Mouse (Mus musculus) neutrophil, adult 5-6 weeks (primary cell): Measurements from ENCODE around the gene Hs1bp3. TPM values are rescaled to one million over a fixed set of nuclear protein-coding genes. Genes with fewer than 3 reads are reported as not detected.

Source experiments
- ATAC-seq: fragments of 151-379, 151-347 bp; 2 replicates; pipeline ENCODE4 v1.8.0; 2017; ENCODE audit warnings: mild to moderate bottlenecking, moderate TSS enrichment; ENCODE audit not compliant: insufficient number of reproducible peaks, poor library complexity, low FRiP score, severe bottlenecking; ENCODE audit errors: extremely low read depth
- total RNA-seq: library from RNA; stranded (forward); fragments of 200-1000 nt; gene quantifications from 2 replicates; pipeline ENCODE4 v1.2.3, GENCODE M21; 2017

Gene Hs1bp3
- total RNA-seq, 1 experiment from 2014 or later: 5.5 TPM

DNA sequence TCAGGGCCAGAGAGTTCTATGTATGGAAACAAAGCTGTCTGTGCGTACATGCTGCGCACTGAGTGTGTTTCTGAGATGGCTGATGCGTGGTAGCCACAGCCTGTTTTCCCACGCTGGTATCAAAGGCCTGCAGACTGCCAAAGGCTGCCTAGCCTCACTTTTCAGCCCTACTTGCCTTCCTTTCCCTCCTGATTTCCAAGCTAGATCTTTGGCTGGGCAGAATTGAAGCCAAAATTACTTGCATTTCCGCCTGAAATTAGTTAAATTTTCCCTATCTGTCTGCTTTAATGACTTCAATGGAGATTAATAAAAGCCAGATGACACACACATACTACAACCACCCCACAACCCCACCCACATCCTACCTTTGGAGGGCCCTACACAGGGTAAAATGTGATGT, 12.7 kb upstream of the Hs1bp3 start:
- no peak for ATAC-seq

DNA sequence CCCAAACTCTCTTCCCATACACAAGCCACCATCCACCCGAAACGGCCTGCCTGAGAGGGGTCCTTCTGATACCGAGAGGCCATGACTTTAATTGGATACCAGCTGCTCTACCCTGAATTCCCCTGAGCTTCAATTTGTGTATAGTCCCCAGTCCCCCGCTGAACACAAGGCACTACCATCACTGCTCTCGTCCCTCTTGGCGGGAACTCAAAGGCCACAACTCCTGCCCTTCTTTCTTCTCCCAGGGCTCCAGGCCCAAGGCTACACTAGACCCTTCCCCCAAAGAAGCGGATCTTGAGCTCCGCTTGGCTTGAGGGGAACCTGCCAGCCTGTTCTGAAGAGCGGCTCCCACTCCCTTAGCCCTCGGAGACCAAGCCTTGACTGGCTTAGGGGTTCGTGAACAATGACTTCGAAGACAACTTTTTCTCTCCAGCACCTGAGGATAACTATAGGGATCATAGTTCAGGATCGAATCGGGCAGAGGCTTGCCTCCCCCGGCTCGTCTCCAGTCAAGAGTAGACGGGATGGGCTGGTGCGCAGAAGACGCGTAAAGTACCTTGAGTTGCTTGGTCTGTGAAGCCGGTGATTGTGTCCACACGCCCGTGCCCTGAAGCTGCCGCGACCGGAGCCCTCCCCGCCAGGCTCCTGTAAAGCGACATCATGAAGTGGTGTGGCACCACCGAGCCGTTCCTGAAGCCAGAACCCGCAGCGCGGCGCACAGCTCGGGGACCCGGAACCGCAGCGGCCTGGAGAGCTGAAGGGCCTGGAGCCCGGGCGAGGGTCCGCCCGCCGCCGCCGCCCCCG, 12.0 kb upstream of the Hs1bp3 start:
- no peak for ATAC-seq

DNA sequence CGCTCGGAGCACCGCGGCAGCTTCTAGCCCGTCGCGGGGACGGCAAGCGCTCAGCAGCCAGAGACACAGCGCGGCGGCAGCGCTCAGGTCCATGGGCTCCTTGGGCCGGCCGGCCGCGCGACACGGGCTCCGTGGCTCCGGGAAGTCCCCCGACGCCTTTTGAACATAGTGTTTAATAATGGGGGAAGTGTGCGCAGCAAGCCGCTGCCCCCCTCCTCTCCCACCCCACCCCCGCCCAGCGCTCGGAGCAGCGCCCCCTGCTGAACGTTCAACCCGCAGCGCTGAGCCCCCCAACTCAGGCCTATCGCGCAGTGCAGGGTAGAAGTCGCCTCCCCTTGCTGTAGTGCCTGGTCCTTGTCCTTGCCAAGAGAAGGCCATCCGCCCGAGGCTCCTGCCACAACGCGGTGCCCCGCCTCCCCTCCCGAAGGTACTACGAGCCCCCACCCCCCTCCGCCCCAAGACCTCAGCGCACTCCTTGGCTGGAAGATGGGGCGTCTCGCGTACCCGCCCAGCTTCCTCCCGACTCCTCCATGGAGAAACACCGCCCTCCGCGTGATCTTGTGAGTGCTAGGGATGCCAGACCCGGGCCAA, 11.3 kb upstream of the Hs1bp3 start, which contains the start of gene Gdf7:
TSS of gene Gdf7 (minus strand) at position 114 of the 591 bp plus-strand sequence.
- no peak for ATAC-seq

DNA sequence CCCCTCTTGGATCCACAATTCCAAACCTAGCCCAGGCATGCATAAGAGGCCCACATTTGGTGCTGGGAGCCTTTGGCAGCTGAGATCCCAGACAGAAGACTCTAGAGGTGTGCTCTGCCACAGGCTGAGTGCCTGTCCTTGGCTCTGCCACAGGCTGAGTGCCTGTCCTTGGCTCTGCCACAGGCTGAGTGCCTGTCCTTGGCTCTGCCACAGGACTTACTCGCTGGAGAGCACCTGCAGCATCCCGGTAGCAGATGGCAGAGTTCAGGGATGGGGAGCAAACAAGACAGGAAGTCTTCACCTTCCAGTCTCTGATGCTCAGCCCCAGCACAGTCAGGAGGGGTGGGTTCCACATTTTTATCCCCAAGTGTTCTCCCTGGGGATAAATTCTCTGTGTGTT, 8.0 kb upstream of the Hs1bp3 start:
- ATAC-seq: no peak

DNA sequence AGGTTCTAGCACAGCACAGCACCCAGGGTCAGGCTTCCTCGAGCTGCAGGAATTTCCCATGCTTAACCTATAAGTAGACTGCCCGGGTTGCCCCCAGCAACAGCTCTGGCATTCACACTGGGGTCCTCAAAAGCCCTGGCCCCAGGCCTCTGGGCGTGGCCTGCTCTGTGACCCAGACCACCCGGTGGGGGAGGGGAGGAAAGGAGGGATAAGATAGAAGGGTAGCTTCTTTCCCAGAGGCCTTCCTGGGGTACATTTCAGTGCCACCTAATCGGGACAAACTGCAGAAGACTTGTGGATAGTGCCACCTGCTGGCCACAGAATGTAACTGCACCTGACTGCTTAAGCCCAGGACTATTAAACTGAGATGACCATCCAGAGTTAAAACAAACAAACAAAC, 6.8 kb upstream of the Hs1bp3 start:
- peak; percentile 40; the same call in 1 of the 2 replicates for ATAC-seq

DNA sequence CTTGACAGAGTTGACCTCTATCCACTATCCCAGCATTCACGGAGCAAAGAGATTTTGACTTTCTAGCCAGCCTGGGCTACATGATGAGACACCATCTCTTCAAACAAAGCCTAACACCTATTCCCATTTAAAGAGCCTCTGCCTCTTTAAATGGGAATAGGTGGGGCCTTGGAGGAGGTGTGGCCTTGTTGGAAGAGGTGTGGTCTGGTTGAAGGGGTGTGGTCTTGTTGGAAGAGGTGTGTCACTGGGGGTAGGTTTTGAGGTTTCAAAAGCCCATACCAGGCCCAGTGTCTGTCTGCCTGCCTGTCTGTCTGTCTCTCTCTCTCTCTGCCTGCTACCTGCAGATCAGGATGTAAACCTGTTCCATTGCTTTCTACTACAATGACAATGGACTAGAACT, 6.3 kb upstream of the Hs1bp3 start:
- no peak for ATAC-seq

DNA sequence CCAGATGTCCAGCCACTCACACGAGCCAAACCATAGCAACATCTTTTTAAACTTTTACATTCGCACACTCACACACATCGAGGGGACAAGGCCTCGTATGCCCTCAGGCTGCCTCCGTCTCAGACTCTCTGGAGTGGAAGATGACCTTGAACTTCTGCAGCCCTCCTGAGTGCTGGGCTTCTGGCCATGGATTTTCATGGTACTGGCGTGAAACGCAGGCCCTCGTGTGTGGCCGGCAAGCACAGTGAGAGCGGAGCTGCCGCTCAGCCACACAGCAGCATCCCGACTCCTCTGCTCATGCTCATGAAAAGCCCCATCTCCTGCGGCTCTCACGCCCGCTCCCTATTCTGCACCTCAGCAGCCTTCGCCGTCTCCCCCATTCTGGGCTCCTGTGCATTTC, 2.2 kb upstream of the Hs1bp3 start:
- no peak for ATAC-seq

DNA sequence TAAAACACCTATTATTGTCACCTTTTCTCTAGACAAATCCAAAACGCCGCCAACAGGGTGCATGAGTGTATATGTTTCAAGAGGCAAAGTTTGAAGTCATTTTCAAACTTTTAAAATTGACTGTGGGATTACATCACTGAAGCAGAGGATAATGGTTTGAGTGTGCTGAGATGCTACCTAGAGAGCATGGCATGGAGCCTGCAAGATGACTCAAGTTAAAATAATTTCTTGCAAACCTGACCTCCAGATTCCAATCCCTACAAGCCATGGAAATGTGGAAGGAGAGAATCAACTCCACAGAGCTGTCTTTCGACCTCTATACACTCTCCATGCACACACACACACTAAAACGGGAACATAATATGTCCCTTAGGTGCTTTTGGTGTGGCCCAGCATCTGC, 966 bp upstream of the Hs1bp3 start:
- no peak for ATAC-seq

DNA sequence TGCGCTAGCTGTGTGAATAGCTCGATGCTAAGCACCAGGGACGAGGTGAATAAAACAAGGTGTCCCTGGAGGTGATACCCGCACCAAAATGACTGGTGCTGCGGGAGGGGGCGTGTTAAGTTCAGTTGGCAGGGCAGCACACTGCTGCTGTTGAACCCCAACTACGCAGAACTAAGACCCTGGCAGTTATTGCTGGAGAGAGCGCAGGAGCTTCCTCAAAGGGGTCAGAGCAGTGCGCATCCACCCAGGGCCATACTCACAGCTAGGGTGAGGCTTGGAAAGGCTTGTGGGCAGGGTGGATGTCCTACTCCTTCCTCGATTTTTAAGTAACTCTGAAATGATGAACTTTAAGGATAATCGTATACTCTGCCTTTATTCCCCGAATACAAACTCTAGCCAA, 541 bp downstream of the Hs1bp3 start:
- no peak for ATAC-seq

DNA sequence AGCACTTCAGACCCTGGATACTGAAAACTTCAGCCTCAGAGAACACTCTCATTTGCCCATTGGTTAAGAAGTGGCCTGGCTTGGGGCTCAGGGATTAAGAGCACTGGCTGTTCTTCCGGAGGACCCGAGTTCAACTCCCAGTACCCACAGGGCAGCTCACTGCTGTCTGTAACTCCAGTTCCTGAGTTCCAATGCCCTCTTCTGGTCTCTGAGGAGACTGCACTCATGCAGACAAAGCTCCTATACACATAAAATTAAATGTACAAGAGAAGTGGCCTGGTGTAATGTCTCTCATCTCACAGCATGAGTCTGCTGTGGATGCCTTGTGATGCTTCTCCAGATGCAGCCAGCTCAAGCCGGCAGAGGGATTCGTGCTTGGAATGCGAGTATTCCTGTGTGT, 3.3 kb downstream of the Hs1bp3 start:
- ATAC-seq: no peak

DNA sequence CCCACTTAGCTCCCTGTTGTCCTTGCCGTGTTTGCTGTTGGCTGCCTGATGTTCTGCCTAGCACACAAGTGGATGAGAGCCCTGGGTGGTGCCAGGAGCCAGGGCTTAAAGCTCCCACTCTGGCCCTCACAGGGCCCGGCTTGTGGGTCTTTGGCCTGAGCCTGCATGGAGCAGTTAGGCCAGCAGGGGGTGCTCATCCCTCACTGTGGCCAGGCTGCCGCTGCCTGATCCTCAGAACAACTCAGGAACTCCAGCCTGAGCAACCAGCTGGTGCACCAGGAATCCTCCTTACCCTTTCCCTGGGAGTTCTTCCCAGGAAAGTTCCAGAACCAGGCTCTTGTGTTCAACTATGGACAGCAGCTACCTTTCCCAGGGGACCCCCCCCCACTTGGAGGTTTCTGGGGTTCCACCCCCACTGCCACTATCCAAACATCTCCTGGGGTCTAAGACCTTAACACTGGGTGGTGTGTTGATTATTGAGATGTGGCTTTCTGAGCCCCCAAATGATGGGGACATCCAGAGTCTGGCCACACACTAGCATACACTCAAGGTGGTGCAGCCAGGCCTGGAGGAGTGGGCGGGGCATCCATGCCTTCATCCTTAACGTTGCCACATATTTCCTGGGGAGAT, 7.0 kb downstream of the Hs1bp3 start:
- ATAC-seq: peak; percentile 73

DNA sequence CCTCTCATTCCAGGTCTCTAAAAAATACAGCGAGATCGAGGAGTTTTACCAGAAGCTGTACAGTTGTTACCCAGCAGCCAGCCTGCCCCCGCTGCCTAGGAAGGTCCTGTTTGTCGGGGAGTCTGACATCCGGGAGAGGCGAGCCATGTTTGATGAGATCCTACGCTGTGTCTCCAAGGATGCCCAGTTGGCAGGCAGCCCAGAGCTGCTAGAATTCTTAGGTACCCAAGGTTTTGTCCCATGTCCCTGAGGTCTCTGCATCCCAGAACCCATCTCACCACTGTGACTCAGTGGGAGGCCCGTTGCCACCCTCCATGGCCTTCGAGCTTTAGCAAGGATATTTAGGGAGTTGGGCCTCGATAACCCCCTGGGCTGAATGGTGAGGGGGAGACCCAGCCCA, 8.3 kb downstream of the Hs1bp3 start:
- no peak for ATAC-seq

DNA sequence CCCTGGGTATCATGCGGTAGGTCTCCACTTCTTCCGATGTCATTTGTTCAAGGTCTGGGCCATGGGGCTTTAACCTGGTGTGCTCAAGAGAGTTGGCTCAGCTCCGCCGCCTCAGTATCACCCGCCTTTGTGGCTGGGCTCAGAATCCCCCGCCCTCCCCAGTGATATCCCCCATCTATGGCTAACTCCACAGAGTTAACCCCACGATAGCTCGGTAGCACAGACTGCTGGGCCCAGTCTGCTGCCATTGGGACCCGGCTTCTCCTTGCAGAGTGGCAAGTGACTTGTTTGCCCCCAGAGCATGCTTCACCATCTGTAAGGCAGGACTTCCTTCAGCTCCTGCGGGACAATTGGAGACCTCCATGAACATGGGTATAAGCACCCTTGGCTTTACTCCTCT, 10.9 kb downstream of the Hs1bp3 start:
- ATAC-seq: no peak

DNA sequence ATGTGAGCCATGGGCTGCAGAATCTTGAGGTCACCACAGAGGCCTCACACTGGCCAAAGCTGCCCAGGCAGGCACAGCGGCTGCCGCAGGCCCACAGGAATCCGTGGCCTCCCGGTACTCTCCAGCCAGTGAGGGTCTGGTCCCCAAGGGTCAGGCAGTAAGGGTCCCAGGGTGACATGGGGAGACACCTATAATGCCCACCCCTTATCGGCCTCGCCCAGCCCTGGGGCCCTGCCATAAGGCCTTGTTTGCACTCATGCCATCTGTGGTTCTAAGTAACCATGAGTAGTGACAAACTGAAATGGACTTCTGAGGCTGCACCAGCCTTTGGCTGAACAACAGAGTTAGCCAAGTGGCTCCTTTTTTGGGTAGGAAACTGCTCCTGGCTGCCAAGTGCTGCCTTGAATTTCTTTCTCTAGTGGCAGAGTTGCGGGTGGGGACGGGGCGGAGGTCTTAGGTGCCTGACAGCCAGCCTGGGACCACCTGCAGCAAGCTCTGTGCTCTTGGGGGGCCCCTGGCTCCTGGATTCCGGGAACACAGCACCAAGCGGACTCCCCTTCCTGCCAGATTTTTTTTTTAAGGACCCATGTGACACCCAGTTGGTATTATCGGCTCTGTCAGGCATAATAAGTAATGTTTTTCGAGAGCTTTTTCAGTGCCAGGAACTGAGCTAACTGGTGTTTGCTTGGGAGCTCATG, 12.2 kb downstream of the Hs1bp3 start:
- ATAC-seq: no peak

DNA sequence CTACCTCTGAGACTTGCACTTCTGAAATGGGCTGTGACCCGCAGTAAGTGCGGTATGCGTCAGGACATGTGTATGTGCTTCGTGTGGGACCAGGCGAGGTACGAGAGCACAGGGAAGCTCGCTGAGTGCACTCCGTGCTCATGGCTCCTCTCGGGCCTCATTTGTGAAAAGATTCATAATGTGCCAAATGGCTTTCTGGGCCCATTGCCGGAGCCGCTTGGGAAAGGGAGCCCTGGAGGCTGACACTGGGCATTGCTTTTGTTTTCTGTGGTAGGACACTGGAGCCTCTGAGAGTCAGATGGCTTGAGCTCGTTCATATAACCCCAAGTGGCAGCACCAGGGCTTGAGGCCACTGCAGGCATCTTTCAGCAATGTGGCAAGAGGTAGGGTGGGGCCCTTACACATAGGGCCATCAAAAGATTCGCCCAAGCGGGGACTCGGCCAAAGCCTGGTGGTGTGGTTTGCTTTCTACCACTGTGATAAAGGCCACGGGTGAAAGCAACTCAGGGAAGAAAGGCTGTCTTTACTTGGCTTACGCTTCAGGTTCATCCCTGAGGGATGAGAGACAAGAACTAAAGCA, 12.8 kb downstream of the Hs1bp3 start:
- no peak for ATAC-seq

DNA sequence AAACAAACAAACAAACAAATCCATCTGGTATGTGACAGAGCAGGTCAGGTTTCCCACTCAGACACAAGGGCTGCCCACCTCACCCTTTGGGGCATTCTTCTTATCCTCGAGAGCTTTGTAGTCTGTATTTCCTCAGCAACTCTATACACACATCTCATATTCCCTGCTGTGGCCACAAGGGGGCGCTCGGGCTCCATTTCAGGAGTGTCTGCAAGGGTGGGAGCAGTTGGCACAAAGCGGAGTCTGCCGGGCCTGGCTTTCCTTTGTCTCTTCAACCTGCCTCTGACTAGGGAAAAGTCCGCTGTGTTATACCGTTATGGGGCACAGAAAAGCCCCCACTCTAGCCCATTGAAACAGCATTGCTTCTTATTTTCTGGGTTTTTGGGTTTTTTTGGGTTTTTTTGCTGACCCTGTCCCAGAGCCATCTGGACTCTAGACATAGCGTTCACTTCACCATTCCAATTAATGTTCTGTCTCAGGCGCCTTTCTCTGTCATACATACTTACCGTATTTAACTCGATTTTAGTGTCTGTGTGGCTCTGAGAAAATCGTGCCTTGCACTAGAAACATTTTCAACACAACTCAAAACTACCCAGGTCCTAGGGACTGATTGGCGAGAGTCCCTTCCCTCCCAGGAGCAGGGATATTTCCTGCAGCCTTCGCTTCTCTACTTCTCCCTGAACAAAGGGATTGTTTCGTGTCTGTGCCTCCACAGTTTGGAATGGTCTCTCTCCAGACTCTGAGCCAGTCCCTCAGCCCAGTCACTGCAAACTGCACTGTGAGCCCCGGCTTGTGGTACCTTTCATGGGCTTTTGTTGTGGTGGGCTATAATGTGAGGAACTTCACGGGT, 13.8 kb downstream of the Hs1bp3 start:
- ATAC-seq: peak; percentile 87

DNA sequence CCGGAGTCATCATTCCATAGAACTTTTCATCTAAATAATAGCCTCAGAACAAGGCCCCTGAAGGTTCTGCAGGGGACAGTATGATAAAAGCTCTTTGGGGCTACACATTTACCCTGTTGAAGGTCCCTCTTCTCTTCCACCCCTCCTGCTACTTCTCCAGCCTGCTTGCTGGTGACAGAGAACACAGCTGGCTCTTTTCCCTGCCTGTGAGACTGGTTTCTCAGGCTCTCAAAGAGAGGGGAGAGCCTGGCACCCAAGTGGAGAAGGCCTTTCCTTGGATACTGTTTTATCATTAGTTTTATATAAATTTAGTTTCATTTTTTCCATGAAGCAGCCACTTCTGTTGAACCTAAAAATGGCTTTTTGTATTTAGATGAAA, 14.4 kb downstream of the Hs1bp3 start:
- ATAC-seq: no peak

DNA sequence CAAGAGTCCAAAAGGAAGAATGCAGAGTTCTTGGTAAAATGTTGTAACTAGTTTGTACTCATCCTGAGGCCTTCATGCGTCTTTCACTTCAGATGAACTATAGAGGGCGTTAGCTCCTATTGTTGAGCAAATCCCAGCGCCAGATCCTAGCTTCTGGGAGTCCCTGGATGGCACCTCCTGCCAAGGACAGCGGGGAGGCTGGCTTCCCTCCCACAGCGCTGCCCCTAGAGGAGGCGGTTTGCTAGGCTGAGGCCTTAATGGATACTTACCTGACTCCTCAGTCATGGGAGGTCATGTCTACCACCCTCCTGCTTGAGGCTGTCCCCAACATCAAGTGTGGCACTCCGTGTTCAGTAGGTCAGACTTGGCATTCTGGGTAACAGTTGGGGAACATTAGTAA, 16.0 kb downstream of the Hs1bp3 start:
- no peak for ATAC-seq
